Mouse (Mus musculus): ENCODE measurements at regions not wholly inside any gene's neighbourhood (a gene's known extent, or its start where the extent isn't known, plus 50 kb on each side); places are given as distances from the start of the nearest gene placed in this dataset.

DNA sequence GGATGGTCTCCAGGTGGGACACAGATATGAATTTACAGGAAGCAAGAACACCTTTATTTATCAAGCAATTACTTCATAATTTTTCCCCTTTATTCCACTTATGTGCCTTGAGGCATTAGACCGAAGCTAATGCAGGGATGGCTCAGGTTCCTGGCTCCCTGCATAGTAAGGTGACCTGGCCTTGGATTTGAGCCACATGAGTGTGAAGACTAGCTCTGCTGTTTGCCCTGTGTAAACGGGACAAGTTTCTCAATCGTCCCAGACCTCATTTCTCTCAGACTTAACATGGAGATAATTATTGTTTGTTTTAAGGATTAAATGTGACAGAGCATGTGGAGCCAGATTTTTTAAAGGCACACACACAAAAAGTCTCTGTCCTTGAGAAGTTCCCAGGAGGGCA is 132.2 kb upstream of the Tmpo start:
- DNase-seq (ENCODE audit: low spot score), result no peak

GRCm38 (mm10) chr10:91312913-91313312 is 131.8 kb upstream of the Tmpo start:
- no peak for DNase-seq (ENCODE audit: low spot score)

DNA sequence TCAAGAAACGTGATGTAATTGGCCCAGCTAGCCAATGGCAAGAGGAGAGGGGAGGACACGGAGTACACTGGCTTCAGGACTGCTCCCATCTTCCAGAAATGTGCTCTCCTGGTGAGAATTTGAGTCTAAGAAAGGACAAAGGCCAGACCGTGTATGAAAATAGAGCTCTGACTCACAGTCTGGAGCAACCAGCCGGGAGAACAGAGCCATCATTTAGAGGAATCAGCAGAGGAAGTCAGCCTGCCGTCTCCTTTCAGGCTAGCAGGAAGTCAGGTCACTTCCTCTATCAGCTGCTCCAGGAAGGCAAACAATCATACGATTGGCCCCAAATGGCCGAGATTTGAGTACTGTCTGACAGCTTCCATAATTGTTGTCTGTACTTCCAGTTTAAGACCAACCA is 119.0 kb upstream of the Tmpo start:
- DNase-seq (ENCODE audit: low spot score), result no peak

DNA sequence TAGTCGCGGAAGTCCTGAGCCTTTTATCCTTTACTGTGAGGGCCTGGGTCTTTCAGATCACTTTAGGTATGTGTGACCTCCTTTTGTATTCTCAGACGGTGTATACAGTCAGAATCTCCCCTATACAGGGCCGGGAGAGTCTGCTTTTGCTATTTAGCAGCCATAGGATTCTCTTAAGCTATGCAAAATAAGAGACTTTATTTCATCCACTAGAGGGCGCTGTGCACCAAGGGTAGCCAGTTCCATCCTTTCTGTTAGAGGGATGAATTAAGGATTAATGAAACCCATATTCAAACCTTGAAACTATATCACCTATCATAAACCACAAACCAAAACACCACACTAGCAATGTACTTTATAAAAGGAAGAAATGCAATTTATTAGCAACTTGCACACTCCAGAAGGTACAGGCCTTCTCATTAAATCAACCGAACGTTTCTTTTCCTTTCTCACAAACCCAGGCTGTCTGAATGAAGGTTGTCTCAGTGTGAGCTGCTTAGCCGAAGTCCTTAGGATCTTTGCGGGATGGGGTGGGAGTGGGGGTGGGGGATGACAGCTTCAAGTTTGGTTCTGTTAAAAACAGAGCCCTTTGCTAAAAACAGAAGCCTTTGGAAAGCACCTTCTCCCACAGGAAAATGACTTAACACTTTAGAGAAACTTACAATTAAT is 116.8 kb upstream of the Tmpo start:
- DNase-seq (ENCODE audit: low spot score), result peak; percentile 50

DNA sequence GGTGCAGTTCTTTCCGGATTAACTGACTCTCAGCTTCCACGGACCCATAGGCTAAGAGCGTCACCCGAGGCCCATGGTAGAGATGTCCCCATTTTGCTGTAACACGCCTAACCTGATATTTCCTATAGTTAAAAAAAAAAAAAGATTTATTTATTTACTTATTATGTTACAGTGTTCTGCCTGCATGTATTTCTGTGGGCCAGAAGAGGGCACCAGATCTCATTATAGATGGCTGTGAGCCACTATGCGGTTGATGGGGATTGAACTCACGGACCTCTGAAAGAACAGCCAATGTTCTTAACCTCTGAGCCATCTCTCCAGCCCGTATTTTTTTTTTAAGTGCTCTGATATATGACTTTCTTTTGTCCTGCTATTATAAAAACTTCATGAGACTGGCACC is 114.2 kb upstream of the Tmpo start:
- no peak for DNase-seq (ENCODE audit: low spot score)

DNA sequence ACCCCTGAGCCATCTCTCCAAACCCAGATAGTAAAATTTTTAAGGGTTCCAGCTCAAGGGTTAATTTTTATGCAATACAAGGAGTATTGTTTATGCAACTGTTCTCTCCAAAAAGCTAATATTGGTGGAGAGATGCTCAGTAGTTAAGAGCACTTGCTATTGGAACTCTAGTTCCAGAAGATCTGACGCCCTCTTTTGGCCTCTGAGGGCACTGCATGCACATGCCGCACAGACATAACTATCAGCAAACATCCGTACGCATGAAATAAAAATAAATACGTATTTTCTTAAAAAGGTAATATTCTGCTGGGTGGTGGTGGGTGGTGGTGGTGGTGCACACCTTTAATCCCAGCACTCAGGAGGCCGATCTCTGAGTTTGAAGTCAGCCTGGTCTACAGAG is 112.1 kb upstream of the Tmpo start:
- no peak for DNase-seq (ENCODE audit: low spot score)

DNA sequence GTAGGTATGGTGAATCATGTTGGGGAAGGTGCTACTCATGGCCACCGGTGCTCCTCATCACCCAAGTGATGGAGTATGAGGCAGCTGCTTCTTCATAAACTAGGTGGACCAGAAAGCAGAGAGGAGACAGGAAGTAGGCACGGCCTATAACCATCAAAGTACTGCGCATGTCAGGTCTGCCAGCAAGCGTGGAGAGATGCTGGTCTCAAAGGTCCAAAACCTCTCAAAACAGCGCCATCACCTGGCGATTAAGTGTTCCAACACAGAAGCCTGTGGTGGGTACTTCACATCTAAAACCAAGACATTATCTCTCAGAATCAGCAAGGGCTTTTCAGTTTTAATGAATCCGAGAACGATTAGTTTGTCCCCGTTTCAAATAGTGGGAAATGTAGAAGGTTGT is 103.1 kb upstream of the Tmpo start:
- no peak for DNase-seq (ENCODE audit: low spot score)

DNA sequence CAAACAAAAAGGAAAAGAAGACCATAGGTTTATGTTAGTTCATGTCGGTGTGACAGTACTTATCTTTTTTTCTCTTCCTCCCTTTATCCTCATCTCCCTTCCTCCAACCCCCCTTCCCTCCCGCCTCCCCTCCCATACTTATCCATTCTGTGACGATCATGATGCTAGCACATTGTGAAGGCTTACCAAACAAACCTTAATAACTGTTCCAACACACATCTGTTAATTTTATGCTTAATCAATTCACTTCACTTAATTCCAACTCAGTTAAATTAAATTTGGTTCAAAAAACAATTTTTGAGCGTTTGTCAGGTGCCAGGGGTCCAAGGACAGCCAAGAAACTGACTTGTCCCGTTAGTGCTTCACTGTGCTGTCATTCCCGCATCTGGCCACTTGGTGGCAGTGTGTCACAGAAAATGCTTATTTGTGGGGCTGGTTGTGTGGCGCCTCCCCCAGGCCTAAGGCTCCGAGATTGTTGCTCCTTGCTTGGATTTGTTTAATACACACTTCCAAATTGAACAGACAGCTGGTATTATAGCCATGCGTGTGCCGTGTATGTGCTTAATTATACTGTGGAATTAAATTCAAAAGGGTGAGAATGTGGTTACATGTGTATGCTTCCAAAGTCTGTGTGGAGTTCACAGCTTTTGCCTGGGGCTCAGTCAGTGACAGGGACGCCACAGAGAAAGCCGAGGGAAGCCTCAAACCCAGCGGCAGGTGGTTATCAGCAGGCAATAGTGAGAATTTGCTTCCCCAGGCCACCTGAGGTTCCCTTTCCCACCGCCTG is 90.0 kb upstream of the Tmpo start:
- peak; percentile 91 for DNase-seq (ENCODE audit: low spot score)

DNA sequence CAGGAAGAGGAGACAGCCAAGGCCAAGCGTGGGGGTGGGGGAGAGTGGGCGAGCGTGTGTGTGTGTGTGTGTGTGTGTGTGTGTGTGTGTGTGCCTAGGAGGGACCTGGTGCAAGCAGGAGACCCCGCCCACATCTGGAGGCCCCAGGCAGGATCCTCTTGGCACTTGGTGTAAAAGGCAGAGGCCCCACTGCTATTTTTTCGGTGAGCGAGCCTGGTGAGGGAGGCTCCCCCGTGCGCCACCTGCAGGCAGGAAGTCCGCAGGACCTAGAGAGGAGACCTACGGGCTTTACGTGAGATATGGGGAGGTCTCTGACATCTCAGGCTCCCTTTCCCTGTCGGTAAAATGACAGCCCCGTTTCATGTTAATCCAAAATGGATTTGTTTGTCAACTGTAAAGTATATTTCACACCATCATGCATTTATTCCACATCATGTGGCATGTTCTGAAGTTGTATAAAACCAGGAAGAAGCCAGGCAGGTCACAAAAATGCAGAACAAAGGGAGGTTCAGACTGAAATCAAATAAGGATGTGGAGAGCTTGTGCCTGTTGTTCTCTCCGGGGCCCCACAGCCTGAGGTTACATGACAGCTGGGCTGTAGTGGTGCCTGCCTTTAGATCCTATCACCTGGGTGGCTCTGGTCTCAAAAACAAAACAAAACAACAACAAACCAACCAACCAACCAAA is 89.3 kb upstream of the Tmpo start:
- peak; percentile 86 for DNase-seq (ENCODE audit: low spot score)

GRCm38 (mm10) chr10:91267886-91268285 is 86.8 kb upstream of the Tmpo start:
- peak; percentile 68 for DNase-seq (ENCODE audit: low spot score)

DNA sequence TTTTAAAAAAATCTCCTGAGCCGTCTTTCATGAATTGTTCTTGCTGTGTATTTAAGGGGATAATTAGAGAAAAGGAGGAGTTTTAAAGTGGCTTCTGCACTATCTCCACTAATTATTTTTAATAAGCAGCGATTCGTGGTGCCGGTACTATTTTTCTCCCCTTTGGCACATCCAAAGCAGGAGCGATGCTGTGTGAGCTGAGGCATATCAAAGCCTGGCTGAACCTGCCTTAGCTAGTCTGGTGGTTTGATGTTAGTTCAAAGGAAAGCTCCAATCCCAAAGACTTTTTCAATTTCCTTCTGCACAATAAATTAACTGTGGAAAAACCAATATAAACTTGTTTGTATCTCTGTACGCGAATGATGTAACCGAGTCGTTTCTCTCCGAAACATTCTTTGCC is 79.3 kb upstream of the Tmpo start:
- no peak for DNase-seq (ENCODE audit: low spot score)

- no peak for DNase-seq (ENCODE audit: low spot score)
Observed at GRCm38 (mm10) chr10:91249681-91250195, 68.6 kb upstream of the Tmpo start.

GRCm38 (mm10) chr10:91244297-91244696 is 63.2 kb upstream of the Tmpo start:
- no peak for DNase-seq (ENCODE audit: low spot score)

- no peak for DNase-seq (ENCODE audit: low spot score)
Observed at GRCm38 (mm10) chr10:91242491-91243046, 61.5 kb upstream of the Tmpo start.

DNA sequence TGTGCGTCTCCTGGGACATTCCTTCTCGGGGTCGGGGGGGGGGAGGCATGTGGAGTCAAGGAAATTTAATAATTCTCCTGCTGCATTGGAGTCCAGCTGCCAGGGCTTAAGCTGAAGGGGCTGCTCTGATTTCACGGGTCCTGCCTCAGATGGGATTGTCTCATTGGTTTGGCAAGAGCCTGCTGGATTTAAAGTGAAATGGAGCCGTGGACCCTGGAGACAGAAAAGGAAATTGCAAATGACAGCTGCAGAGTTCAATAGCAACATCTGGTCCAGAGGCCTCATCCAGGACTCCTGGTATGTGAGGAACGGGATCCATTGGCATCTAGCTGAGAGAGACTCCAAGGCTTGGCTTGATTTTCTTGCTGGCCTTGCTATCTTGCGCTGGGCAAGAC is 60.5 kb upstream of the Tmpo start:
- DNase-seq (ENCODE audit: low spot score), result no peak

DNA sequence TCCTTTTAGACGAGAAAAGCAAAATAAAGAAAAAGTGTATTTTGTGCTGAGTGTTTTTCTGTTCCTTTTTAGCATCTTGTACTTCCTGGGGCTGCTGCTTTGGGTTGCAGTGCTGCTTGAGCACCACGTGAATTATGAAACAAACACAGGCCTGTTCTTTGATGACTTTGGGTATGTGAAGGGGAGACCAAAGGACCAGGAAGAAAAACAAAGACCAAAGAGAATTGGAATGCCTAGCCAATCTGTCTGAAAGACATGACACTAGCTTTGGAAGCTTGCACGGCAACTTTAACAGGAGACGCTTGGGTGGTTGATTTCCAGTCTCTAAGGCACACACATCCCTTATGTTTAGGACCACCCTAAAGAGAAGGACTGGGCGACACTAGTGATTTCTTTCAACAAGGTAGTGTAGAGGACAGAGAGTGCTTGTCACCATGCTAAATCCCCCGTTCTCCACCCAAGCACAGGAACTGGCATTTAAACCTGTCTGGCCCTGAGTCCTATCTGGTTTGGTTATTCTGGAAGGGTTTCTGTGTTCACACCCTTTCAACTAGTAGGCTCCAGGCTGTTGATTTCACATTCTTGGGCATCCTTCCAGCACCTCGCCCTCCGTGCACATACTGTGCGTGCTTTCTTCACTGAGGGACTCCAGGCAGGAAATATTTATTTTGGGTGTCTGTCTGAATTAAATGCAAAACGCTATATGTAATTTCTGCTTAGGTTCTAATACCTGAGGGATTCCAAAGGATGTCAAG is 59.9 kb upstream of the Tmpo start:
- DNase-seq (ENCODE audit: low spot score), result peak; percentile 77

- DNase-seq (ENCODE audit: low spot score), result no peak
Observed at GRCm38 (mm10) chr10:91240320-91240719, 59.2 kb upstream of the Tmpo start.

DNA sequence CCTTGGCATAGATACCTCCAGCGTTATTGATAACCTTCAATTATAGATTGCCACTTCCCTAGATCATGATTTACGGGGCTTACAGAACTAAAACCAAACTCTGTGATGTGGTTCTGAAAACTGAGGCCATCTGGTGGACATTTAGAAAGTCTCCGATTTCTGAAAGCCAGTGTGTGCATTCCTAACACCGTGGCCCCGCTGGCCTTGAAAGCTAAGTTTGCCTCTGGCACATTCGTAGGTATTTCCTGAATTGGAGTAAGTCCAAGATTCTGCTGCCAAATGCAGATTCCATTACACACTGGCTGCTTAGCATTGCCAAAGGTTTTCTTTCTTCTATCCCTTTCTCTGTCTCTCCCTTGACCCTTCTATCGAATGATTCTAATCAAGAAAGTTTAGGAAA is 55.7 kb upstream of the Tmpo start:
- peak; percentile 61 for DNase-seq (ENCODE audit: low spot score)

DNA sequence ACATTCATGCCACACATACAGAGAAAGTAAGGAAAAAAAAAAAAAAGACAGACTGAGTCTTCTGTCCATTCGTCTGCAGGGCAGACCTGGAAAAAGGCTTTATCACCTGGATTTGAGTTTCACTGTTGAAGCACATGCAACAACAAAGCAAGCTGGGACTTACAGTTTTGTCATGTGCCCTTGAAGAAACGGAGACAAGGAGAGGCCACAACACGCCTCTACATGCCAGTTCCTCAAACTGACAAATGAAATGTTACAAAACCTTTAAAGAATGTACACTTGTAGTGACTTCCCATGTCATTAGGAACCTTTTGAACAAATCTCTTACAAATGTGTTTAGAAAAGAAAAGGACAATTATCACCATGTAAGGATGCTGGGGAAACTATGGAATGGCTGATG is 53.6 kb upstream of the Tmpo start:
- no peak for DNase-seq (ENCODE audit: low spot score)
